Mouse (Mus musculus) ES-E14 (cell line): ENCODE data around the gene Zdhhc13.

Experiments
- CHD2 ChIP-seq: IDR thresholded peaks from 2 replicates; pipeline ENCODE4 v1.6.1; 2014; ENCODE audit warnings: mild to moderate bottlenecking, low read depth, low read length, inconsistent platforms
- MAFK ChIP-seq: IDR thresholded peaks from 2 replicates; pipeline ENCODE4 v1.6.1; 2014; ENCODE audit warnings: mild to moderate bottlenecking, low read depth, low read length, inconsistent platforms; ENCODE audit not compliant: insufficient read depth
- ZC3H11A ChIP-seq: IDR thresholded peaks from 2 replicates; pipeline ENCODE4 v1.6.1; 2012; ENCODE audit warnings: low read depth, mild to moderate bottlenecking, inconsistent platforms, low read length, borderline replicate concordance

DNA sequence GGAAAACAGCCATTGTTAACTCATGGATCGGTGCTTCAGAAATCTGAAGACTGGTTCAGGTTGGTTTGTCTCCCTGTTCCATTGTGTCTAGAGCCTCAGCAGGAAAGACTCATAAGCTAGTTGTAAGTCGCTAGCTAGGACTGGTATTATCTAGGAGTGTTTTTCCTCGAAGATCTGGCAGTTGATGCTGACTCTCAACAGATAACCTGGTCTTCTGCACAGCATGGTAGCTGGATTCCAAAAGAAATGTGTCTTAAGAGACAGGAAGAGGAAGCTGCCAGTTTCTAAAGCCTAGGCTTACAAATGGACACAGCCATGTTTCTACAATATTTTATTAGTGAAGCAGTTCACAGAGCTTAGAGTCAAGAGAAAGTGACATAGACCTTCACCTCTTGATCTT is 2.6 kb downstream of the Zdhhc13 start:
- TF ChIP-seq MAFK (no peak), ZC3H11A (no peak), CHD2 (no peak)
